Mouse (Mus musculus) heart, embryonic 15.5 days (tissue): ENCODE results near the gene Bysl. TPM values are rescaled to one million over a fixed set of nuclear protein-coding genes. Genes with fewer than 3 reads are reported as not detected.

Experiments used
- ATAC-seq: fragments of 200-750 bp; cut with Nextera tagmentation; replicated peaks from 2 replicates; pipeline ENCODE4 v1.8.0; 2017; ENCODE audit warnings: low read depth, moderate TSS enrichment; ENCODE audit not compliant: insufficient number of reproducible peaks, insufficient read depth, low FRiP score
- H3K27ac ChIP-seq: fragments of 300-500 bp; sonication (generic); 2 replicates; pipeline ENCODE4 v1.5.1; 2015; ENCODE audit warnings: mild to moderate bottlenecking, inconsistent platforms
- H3K27me3 ChIP-seq: fragments of 300-500 bp; sonication (generic); 2 replicates; pipeline ENCODE4 v1.6.1; 2015; ENCODE audit warnings: inconsistent platforms
- H3K36me3 ChIP-seq: fragments of 300-500 bp; sonication (generic); 2 replicates; pipeline ENCODE4 v1.6.1; 2015; ENCODE audit warnings: mild to moderate bottlenecking, inconsistent platforms
- H3K4me1 ChIP-seq: fragments of 300-500 bp; sonication (generic); replicated peaks from 2 replicates; pipeline ENCODE4 v1.6.1; 2015; ENCODE audit warnings: inconsistent platforms
- H3K4me2 ChIP-seq: fragments of 300-500 bp; sonication (generic); 2 replicates; pipeline ENCODE4 v1.6.1; 2015; ENCODE audit warnings: inconsistent platforms, mild to moderate bottlenecking, moderate library complexity
- H3K4me3 ChIP-seq: fragments of 300-500 bp; sonication (generic); 2 replicates; pipeline ENCODE4 v1.5.1; 2015; ENCODE audit warnings: mild to moderate bottlenecking, inconsistent platforms
- H3K9ac ChIP-seq: fragments of 300-500 bp; sonication (generic); 2 replicates; pipeline ENCODE4 v1.6.1; 2015; ENCODE audit warnings: mild to moderate bottlenecking, inconsistent platforms
- H3K9me3 ChIP-seq: fragments of 300-500 bp; sonication (generic); replicated peaks from 2 replicates; pipeline ENCODE4 v1.6.1; 2016; ENCODE audit warnings: inconsistent platforms
- WGBS: fragments of 180-500 bp; shearing (Covaris S2); methylation state at CpG from one replicate; pipeline ENCODE4 v1.1.7; 2015; ENCODE audit warnings: mixed read lengths; 5-methylcytosine and 5-hydroxymethylcytosine counted together
- polyA plus RNA-seq: library from polyadenylated mRNA; unstranded; fragments of >200 nt; fragmentation: Nextera tagmentation; extraction: Ambion mirVana; gene quantifications from 2 replicates; pipeline ENCODE4 v1.2.1, GENCODE M21; 2015

Gene Bysl
- polyA plus RNA-seq, 1 experiment from 2014 or later, result 18.2 TPM

GRCm38 (mm10) chr17:47597838-47598579 lies 13.3 kb downstream of the Bysl start:
- peaks cover 50% of the 10 kb centered on the region for H3K4me1 ChIP-seq
- peak overlapping the region; percentile 95 for H3K27ac ChIP-seq
- H3K9ac ChIP-seq, result peak overlapping the region; percentile 90
- no peaks in the 10 kb centered on the region for H3K9me3 ChIP-seq
- no peaks in the 10 kb centered on the region for H3K27me3 ChIP-seq
- ATAC-seq, result no peak
- H3K4me3 ChIP-seq, result peak overlapping the region; percentile 86; the same call in 1 of the 2 replicates
- peak overlapping the region; percentile 84; the same call in 1 of the 2 replicates for H3K4me2 ChIP-seq
- H3K36me3 ChIP-seq, result peaks cover 55% of the 10 kb centered on the region
- WGBS, result 18% methylated on average over 10 of the region's 10 CpGs

GRCm38 (mm10) chr17:47597261-47597660 lies 14.0 kb downstream of the Bysl start:
- 36% methylated on average over 13 of the region's 13 CpGs for WGBS
- peak overlapping the region; percentile 86 for H3K4me3 ChIP-seq
- H3K27ac ChIP-seq, result peak overlapping the region; percentile 95
- ATAC-seq, result no peak
- no peaks in the 10 kb centered on the region for H3K27me3 ChIP-seq
- peaks cover 51% of the 10 kb centered on the region for H3K36me3 ChIP-seq
- peaks cover 55% of the 10 kb centered on the region for H3K4me1 ChIP-seq
- peak overlapping the region; percentile 90 for H3K9ac ChIP-seq
- H3K9me3 ChIP-seq, result no peaks in the 10 kb centered on the region
- H3K4me2 ChIP-seq, result peak overlapping the region; percentile 84

GRCm38 (mm10) chr17:47596839-47597164 lies 14.5 kb downstream of the Bysl start:
- peaks cover 55% of the 10 kb centered on the region for H3K4me1 ChIP-seq
- H3K9ac ChIP-seq, result peak overlapping the region; percentile 90; the same call in 1 of the 2 replicates
- no peaks in the 10 kb centered on the region for H3K9me3 ChIP-seq
- H3K4me3 ChIP-seq, result peak overlapping the region; percentile 86
- no peak for ATAC-seq
- H3K36me3 ChIP-seq, result peaks cover 46% of the 10 kb centered on the region
- peak overlapping the region; percentile 84 for H3K4me2 ChIP-seq
- 40% methylated on average over 5 of the region's 5 CpGs for WGBS
- H3K27ac ChIP-seq, result peak overlapping the region; percentile 95
- no peaks in the 10 kb centered on the region for H3K27me3 ChIP-seq

- peaks cover 41% of the 10 kb centered on the region for H3K36me3 ChIP-seq
- no peak for ATAC-seq
- peak overlapping the region; percentile 95 for H3K27ac ChIP-seq
- H3K4me1 ChIP-seq, result peaks cover 53% of the 10 kb centered on the region
- peak overlapping the region; percentile 84 for H3K4me2 ChIP-seq
- H3K9ac ChIP-seq, result peak overlapping the region; percentile 90
- no peaks in the 10 kb centered on the region for H3K9me3 ChIP-seq
- H3K4me3 ChIP-seq, result peak overlapping the region; percentile 86
- 21% methylated on average over 6 of the region's 6 CpGs for WGBS
- H3K27me3 ChIP-seq, result no peaks in the 10 kb centered on the region
Measured at GRCm38 (mm10) chr17:47596162-47596838, 15.0 kb downstream of the Bysl start.

- Histone ChIP-seq H3K27ac (peak overlapping the region; percentile 95), H3K9me3 (no peaks in the 10 kb centered on the region), H3K36me3 (peaks cover 34% of the 10 kb centered on the region), H3K9ac (peak overlapping the region; percentile 90), H3K4me1 (peaks cover 52% of the 10 kb centered on the region), H3K4me2 (peak overlapping the region; percentile 84), H3K4me3 (peak overlapping the region; percentile 86), H3K27me3 (no peaks in the 10 kb centered on the region)
- peak; percentile 56 for ATAC-seq
- 2% methylated on average over 20 of the region's 21 CpGs for WGBS
Measured at GRCm38 (mm10) chr17:47595248-47596161, 15.8 kb downstream of the Bysl start.

- H3K36me3 ChIP-seq, result peaks cover 29% of the 10 kb centered on the region
- no peaks in the 10 kb centered on the region for H3K27me3 ChIP-seq
- 0% methylated on average over 9 of the region's 9 CpGs for WGBS
- peak overlapping the region; percentile 86 for H3K4me3 ChIP-seq
- peaks cover 52% of the 10 kb centered on the region for H3K4me1 ChIP-seq
- peak overlapping the region; percentile 95 for H3K27ac ChIP-seq
- H3K4me2 ChIP-seq, result peak overlapping the region; percentile 84
- no peak for ATAC-seq
- H3K9me3 ChIP-seq, result no peaks in the 10 kb centered on the region
- peak overlapping the region; percentile 90 for H3K9ac ChIP-seq
Measured at GRCm38 (mm10) chr17:47594969-47595247, 16.4 kb downstream of the Bysl start.

GRCm38 (mm10) chr17:47594183-47594968 lies 16.9 kb downstream of the Bysl start:
- Histone ChIP-seq H3K9ac (peak overlapping the region; percentile 90), H3K27me3 (no peaks in the 10 kb centered on the region), H3K4me3 (peak overlapping the region; percentile 86), H3K9me3 (no peaks in the 10 kb centered on the region), H3K36me3 (peaks cover 23% of the 10 kb centered on the region), H3K27ac (peak overlapping the region; percentile 95), H3K4me2 (peak overlapping the region; percentile 84), H3K4me1 (peaks cover 48% of the 10 kb centered on the region)
- WGBS, result under 1% methylated on average over 43 of the region's 43 CpGs
- ATAC-seq, result no peak

GRCm38 (mm10) chr17:47593854-47594182 lies 17.5 kb downstream of the Bysl start:
- no peaks in the 10 kb centered on the region for H3K9me3 ChIP-seq
- peak overlapping the region; percentile 86 for H3K4me3 ChIP-seq
- peak overlapping the region; percentile 90 for H3K9ac ChIP-seq
- H3K27me3 ChIP-seq, result no peaks in the 10 kb centered on the region
- peak overlapping the region; percentile 95 for H3K27ac ChIP-seq
- H3K4me2 ChIP-seq, result peak overlapping the region; percentile 84
- WGBS, result 0% methylated on average over 13 of the region's 13 CpGs
- peaks cover 44% of the 10 kb centered on the region for H3K4me1 ChIP-seq
- no peak for ATAC-seq
- peaks cover 18% of the 10 kb centered on the region for H3K36me3 ChIP-seq

- H3K9ac ChIP-seq, result peak overlapping the region; percentile 90
- H3K4me1 ChIP-seq, result peaks cover 40% of the 10 kb centered on the region
- peak; percentile 84 for ATAC-seq
- no peaks in the 10 kb centered on the region for H3K9me3 ChIP-seq
- peak overlapping the region; percentile 86 for H3K4me3 ChIP-seq
- H3K4me2 ChIP-seq, result peak overlapping the region; percentile 84
- peaks cover 13% of the 10 kb centered on the region for H3K36me3 ChIP-seq
- under 1% methylated on average over 63 of the region's 63 CpGs for WGBS
- H3K27ac ChIP-seq, result peak overlapping the region; percentile 95
- H3K27me3 ChIP-seq, result no peaks in the 10 kb centered on the region
Measured at GRCm38 (mm10) chr17:47593215-47593853, 18.0 kb downstream of the Bysl start.

GRCm38 (mm10) chr17:47591073-47591472 lies 20.2 kb downstream of the Bysl start:
- 53% methylated on average over 3 of the region's 3 CpGs for WGBS
- ATAC-seq, result no peak
- no peaks in the 10 kb centered on the region for H3K9me3 ChIP-seq
- peaks cover 17% of the 10 kb centered on the region for H3K4me1 ChIP-seq
- H3K9ac ChIP-seq, result no peak overlapping the region
- H3K4me3 ChIP-seq, result no peak overlapping the region
- H3K27me3 ChIP-seq, result no peaks in the 10 kb centered on the region
- H3K27ac ChIP-seq, result no peak overlapping the region
- H3K4me2 ChIP-seq, result no peak overlapping the region
- H3K36me3 ChIP-seq, result no peaks in the 10 kb centered on the region
